Mouse (Mus musculus): Measurements from ENCODE around the gene Cyp2d9.
"Not testable (repeated sequence)": the region's sequence is repeated elsewhere in the genome, so short reads cannot be mapped to it uniquely, and the experiment has no call there.

The Cyp2d9 gene

GRCm38 (mm10) chr15:82452133-82452532 lies 18.9 kb downstream of the Cyp2d9 start:
- DNase-seq, result not testable (repeated sequence)

DNA sequence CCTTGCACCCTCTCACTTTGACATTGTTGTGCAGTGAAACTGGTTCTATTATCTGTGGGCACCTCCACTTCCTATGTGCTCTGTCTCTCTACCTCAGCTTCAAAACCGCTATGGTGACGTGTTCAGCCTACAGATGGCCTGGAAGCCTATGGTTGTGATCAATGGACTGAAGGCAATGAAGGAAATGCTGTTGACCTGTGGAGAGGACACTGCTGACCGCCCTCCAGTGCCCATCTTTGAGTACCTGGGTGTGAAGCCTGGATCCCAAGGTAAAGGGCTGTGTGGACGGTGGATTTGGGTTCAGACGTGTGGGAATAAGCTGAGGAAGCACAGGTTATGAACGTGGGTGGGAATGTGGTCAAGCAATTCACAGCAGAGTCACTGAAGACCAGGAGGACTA lies 20.3 kb downstream of the Cyp2d9 start:
- not testable (repeated sequence) for DNase-seq

- DNase-seq, result not testable (repeated sequence)
These were observed 23.0 kb downstream of the Cyp2d9 start for GRCm38 (mm10) chr15:82456086-82456790.

DNA sequence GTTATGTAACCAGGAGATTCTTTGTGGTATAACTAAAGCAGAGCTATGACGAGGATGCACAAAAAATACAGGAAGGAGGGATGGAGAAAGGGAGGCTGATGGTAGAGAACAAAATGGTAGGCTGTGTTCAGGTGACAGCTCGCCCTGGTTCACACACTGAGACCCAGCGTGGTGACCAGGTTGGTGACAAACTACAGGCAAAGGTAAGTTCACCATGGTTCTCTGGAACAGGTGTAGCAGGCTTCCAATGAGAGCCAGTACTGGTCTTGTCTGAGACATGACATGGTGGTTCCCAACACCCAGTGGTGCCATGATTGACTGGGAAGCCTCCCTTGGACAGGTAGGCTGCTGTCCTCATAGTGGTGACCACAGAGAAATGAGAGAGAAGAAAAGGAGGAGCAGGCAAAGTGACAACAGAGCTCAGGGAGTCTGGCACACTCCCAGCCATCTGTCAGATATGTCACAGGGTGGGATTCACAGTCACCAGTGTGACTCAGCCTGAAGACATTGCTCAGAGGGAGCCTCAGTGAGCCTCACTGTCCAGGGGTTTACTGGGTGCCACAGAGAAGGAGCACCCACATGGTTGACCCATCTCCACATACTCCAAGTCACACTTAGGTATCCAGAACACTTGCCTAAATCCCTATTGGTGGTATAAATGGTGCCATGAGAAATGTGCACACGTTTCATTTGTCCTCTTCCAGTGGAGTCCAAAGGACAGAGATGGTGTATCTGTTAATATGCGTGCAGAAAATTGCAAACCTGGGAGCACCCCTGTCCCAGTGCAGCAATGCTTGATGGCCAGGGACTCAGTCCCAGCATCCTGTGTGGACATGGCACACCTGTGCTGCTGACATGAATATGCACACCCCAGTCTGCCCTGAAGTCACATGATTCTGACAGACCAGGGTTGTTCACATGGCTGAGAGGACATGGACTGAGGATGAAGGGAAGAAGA lies 24.1 kb downstream of the Cyp2d9 start:
- DNase-seq, result no peak

GRCm38 (mm10) chr15:82459266-82459665 lies 26.0 kb downstream of the Cyp2d9 start:
- DNase-seq, result not testable (repeated sequence)

- DNase-seq, result no peak
These were observed 31.5 kb downstream of the Cyp2d9 start for GRCm38 (mm10) chr15:82464701-82465100.

- not testable (repeated sequence) for DNase-seq
These were observed 61.0 kb downstream of the Cyp2d9 start for GRCm38 (mm10) chr15:82494273-82494672.
